Mouse (Mus musculus) lung, postnatal 0 days (tissue): ENCODE data around the gene Wdr20.

Experiments
- CTCF ChIP-seq: IDR thresholded peaks from 2 replicates; pipeline ENCODE4 v1.5.1; 2016; ENCODE audit warnings: antibody characterized with exemption, mild to moderate bottlenecking
- EP300 ChIP-seq: IDR thresholded peaks from 2 replicates; pipeline ENCODE4 v1.6.1; 2016; ENCODE audit warnings: antibody characterized with exemption, mild to moderate bottlenecking, control low read depth

GRCm38 (mm10) chr12:110845131-110845880 lies 107.6 kb downstream of the Wdr20 start:
- TF ChIP-seq EP300 (no peak), CTCF (no peak)
